Mouse (Mus musculus) liver, postnatal 0 days (tissue): ENCODE results near the gene Emc10.

Experiments
- CTCF ChIP-seq: sonication (generic); IDR thresholded peaks from 2 replicates; pipeline ENCODE4 v1.5.1; 2016; ENCODE audit warnings: antibody characterized with exemption, low read depth
- EP300 ChIP-seq: IDR thresholded peaks from 2 replicates; pipeline ENCODE4 v1.6.1; 2016; ENCODE audit warnings: antibody characterized with exemption, low read depth, mild to moderate bottlenecking

GRCm38 (mm10) chr7:44497361-44498055 lies 1.2 kb upstream of the Emc10 start:
- TF ChIP-seq CTCF = no peak
- no peak for TF ChIP-seq EP300
